Mouse (Mus musculus) heart, postnatal 0 days (tissue): ENCODE measurements around the gene Mtus2.

ENCODE experiments used
- CTCF ChIP-seq: IDR thresholded peaks from 2 replicates; pipeline ENCODE4 v1.5.1; 2016; ENCODE audit warnings: antibody characterized with exemption, control low read depth, low read depth
- EP300 ChIP-seq: IDR thresholded peaks from 2 replicates; pipeline ENCODE4 v1.6.1; 2016; ENCODE audit warnings: antibody characterized with exemption, low read depth

GRCm38 (mm10) chr5:147935096-147935495 lies 22.0 kb upstream of the Mtus2 start:
- TF ChIP-seq CTCF: no peak
- TF ChIP-seq EP300: no peak
